Mouse (Mus musculus) 416B (cell line): Measurements from ENCODE around the gene Slc25a39.
"Not testable (repeated sequence)": the region's sequence is repeated elsewhere in the genome, so short reads cannot be mapped to it uniquely, and the experiment has no call there.

Experiments
- DNase-seq: peaks from one replicate; pipeline ENCODE4 v3.0.0; 2011; ENCODE audit warnings: low read depth

Gene Slc25a39

GRCm38 (mm10) chr11:102394421-102395124 lies 13.2 kb downstream of the Slc25a39 start:
- DNase-seq: no peak

- DNase-seq: no peak
Measured at GRCm38 (mm10) chr11:102393719-102394420, 13.9 kb downstream of the Slc25a39 start.

DNA sequence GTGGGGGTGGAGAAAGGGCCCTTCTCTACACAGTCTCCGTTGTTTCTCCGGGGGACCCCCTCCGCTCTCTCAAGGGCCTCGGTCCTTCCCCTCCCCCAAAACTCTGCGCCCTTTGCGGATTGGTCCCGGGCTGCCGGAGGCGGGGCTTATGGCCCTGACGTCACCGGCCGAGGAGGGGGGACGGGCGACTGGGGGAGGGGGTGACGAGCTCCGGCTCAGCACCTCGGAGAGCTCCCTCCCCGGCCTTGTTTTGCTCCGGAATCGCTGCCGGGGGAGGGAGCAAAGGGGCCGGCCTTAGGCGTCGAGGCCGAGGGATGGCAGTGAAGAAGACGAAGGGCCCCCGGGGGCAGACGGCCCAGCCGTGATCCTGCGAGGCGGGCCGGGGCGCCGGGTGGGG lies 14.5 kb downstream of the Slc25a39 start, which contains the start of gene Rundc3a:
Rundc3a (plus strand) TSS at position 166 of the 397 bp plus-strand sequence.
- DNase-seq: no peak

DNA sequence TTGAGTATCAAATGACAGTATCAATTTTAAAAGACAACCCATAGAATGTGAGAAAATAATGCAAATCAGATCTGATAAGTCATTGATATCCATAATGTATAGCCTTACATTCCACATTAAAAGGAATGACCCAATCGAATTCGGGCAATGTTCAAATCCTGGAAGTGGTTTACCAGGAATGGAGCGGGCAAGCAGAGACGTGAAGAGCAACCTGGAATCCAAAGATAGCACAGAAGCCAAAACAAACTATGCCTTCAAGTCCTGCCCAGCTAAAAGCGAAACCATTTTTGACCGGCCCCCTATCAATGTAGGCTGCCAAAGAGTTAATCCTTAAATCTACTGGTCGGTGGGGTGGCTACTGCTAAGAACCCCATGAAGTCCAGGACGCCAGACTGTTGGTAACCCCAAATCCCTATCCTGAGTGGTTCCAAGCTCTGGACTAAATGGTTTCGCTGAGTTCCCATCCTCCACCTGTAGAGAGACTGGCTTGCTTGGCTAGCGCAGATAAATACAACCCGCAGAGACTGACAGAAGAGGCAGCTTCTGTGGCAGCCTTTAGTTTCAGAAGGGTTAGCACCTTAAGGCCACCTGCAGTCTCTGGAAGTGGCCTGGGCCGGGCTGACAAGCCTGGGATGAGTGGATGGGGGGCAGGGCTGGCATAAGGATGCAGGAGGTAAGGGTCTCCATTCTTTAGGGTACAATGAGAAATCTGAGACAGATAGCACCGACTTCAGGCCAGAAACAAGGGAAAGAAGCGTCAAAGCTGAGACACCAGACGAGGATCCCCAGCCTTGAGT lies 15.1 kb downstream of the Slc25a39 start:
- no peak for DNase-seq

DNA sequence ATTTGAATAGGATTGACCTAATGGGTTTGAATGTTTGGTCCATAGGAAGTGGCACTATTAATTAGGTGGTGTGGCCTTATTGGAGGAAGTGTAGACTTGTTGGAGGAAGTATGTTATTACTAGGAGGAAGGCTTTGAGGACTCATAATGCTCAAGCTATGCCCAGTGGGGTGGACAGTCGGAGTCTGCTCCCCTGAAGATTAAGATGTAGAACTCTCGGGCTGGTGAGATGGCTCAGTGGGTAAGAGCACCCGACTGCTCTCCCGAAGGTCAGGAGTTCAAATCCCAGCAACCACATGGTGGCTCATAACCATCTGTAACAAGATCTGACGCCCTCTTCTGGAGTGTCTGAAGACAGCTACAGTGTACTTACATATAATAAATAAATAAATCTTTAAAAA lies 18.3 kb downstream of the Slc25a39 start:
- not testable (repeated sequence) for DNase-seq

DNA sequence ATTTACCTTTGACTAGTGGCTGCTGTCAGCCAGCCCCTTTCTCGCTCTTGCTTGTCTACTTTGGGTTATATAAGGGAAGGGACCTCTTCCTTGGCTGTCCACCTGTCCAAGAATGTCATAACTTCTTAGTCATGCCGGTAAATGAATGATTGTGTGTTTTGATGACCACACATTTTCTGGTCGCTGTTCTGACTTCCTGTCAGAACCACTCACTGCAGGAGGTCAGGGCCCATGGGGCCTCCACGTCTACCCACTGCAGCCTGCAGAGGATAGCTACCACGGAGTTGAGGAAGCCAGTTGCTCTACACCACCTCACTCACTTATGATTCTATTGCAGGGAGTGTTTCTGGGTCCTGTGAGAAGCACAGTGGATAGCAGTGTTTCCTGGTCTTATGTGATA lies 21.6 kb downstream of the Slc25a39 start:
- peak; percentile 68 for DNase-seq

- DNase-seq: no peak
Measured at GRCm38 (mm10) chr11:102385075-102385474, 22.7 kb downstream of the Slc25a39 start.

- no peak for DNase-seq
Measured at GRCm38 (mm10) chr11:102384418-102384817, 23.3 kb downstream of the Slc25a39 start.

DNA sequence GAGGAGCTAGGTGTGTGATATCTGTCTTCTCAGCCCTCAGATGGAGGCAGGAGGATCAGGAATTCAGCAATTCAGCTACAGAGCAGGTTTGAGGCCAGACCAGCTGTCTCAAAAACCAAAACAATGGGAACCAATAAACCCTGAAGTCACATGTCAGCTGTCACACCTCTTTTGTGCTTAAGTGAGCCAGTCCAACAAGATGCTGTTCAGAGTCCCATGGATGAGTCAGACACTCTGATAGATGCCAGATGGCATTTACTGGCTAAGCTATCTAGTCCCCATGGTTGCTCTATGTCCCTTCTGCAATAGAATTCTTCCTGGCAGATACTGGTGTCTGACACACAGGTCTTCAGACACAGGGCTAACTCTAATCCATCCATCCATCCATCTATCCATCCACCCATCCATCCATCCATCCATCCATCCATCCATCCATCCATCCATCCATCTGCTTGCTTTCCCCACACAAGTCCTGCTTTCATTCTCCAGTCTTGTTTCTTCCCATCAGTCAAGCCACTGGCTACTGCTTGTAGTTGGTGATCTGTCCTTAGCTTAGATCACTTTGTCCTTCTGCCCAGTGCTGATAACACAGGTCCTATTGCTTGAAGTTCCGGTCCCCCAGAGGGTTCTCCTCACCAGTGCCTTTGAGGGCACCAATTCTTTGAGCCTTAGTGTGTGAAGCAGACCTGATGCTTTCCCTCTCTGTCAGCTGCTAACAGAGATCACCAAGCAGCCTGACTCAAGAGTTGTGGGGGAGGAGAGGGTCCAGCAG lies 24.2 kb downstream of the Slc25a39 start:
- DNase-seq: peak; percentile 27

GRCm38 (mm10) chr11:102382794-102383193 lies 25.0 kb downstream of the Slc25a39 start:
- DNase-seq: peak; percentile 74

GRCm38 (mm10) chr11:102381341-102382100 lies 26.2 kb downstream of the Slc25a39 start:
- DNase-seq: no peak

GRCm38 (mm10) chr11:102380091-102380490 lies 27.7 kb downstream of the Slc25a39 start:
- no peak for DNase-seq

GRCm38 (mm10) chr11:102377186-102377585 lies 30.6 kb downstream of the Slc25a39 start:
- DNase-seq: no peak

DNA sequence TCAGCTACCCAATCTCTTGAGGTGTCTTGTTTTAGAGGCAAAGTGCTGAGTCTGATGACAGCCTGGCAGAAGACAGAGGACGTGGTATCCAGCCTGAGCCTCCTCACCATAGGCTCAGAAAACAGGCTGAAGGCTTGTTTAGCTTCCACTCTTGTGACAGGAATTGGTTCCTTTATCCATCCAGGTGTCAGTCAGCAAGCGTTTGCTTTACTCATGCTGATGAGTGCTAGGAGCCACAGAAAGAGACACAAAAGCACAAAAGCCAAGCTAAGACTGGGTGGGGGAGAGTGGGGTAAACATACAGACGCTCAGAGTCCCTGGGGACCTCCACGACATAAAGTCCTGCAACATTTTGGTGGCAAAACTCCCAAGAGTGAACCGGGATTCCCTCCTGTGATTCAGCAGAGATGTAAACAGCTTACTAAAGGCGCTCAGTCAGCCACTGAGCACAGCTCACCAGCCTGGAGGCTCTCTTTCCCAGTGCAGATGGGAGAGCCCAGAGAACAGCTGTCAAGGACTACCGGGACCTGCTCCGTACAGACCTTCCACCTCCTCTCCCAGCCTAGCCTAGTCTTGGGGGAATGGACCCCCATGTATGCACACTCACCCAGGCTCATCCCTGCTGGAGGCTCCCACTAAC lies 31.4 kb downstream of the Slc25a39 start:
- no peak for DNase-seq

- DNase-seq: no peak
Measured at GRCm38 (mm10) chr11:102375196-102376173, 32.3 kb downstream of the Slc25a39 start.

DNA sequence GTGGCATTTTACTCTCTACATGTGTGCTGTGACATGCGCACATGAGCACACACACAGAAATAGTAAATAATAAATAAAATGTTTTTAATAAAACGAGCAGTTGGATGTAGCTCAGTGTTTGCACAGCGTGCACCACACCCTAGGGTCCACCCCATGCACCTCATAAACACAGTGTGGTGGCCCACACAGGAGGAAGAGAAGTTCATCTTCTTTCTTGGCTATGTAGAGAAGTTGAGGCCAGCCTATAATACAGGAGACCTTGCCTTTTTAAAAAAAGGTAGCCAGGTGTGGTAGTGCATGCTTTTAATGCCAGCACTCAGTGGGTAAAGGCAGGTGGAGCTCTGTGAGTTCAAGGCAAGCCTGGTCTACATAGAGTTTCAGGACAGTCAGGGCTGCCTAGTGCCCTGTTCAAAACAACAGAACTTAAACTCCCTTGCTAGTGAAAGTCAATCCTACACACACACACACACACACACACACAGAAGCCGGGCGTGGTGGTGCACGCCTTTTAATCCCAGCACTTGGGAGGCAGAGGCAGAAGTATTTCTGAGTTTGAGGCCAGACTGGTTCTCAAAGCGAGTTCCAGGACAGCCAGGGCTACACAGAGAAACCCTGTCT lies 33.5 kb downstream of the Slc25a39 start:
- DNase-seq: no peak

GRCm38 (mm10) chr11:102373646-102374045 lies 34.1 kb downstream of the Slc25a39 start:
- DNase-seq: no peak

- no peak for DNase-seq
Measured at GRCm38 (mm10) chr11:102372936-102373335, 34.8 kb downstream of the Slc25a39 start.
